8 mouse cellular contexts compared by ENCODE assay signal in genomic region chr2:170222819-170223218, GRCm38 (mm10).
DNase-seq lines count a peak whose midpoint lies in the region; ATAC-seq and TF ChIP-seq lines count a peak whose summit lies in the region.

No protein-coding gene starts in this region.

- DNase-seq in heart, adult 11 months: peak; percentile 94
- DNase-seq in heart, postnatal 25 days (ENCODE audit: low spot score): no peak
- no peak for DNase-seq in frontal cortex, postnatal 36 days (ENCODE audit: low spot score in 2 of 2)
- DNase-seq in cerebellum, postnatal 25 days: no peak
- no peak for DNase-seq in Muller cell, postnatal 12 days (ENCODE audit: inconsistent ontology term)

- under 1% methylated on average over 6 of the region's 6 CpGs for WGBS in bone marrow, adult 2 months
- 0% methylated on average over 6 of the region's 6 CpGs for WGBS in heart, embryonic 15.5 days
- WGBS in liver, embryonic 15.5 days (ENCODE audit: insufficient replicate concordance): under 1% methylated on average over 6 of the region's 6 CpGs

- TF ChIP-seq POLR2A in bone marrow, adult 2 months (IDR thresholded peaks at IDR 0.05; ENCODE audit: borderline replicate concordance, control insufficient read depth, low read depth, low read length): no peak

- peak overlapping the region; percentile 43 for H3K27ac ChIP-seq in bone marrow, adult 2 months (ENCODE audit: control insufficient read depth, insufficient read depth, low read depth, low read length, poor library complexity)
- peak overlapping the region; percentile 77 for H3K27ac ChIP-seq in heart, embryonic 15.5 days
- H3K27ac ChIP-seq in liver, embryonic 15.5 days (replicated peaks): peak overlapping the region; percentile 41

- peak overlapping the region; percentile 54 for H3K4me2 ChIP-seq in heart, embryonic 15.5 days
- peak overlapping the region; percentile 52 for H3K4me2 ChIP-seq in liver, embryonic 15.5 days

- no peak for TF ChIP-seq CTCF in bone marrow, adult 2 months (IDR thresholded peaks at IDR 0.05; ENCODE audit: control insufficient read depth, insufficient read depth, low read length)

- H3K36me3 ChIP-seq in heart, embryonic 15.5 days: no peaks in the 10 kb centered on the region
- H3K36me3 ChIP-seq in liver, embryonic 15.5 days (replicated peaks): no peaks in the 10 kb centered on the region

- intact Hi-C loops in heart, postnatal 25 days (cut with DNase I): loop anchor here (5.0 to 10.0 kb wide), 3 partner anchors 44 to 122 kb away; no protein-coding TSS in a partner anchor

- no peaks in the 10 kb centered on the region for H3K9me3 ChIP-seq in heart, embryonic 15.5 days (replicated peaks)
- no peaks in the 10 kb centered on the region for H3K9me3 ChIP-seq in liver, embryonic 15.5 days (replicated peaks)

- H3K4me3 ChIP-seq in bone marrow, adult 2 months (replicated peaks; ENCODE audit: control insufficient read depth, low read depth, low read length): no peak overlapping the region
- peak overlapping the region; percentile 26 for H3K4me3 ChIP-seq in heart, embryonic 15.5 days
- 0 out of 2 replicates have a peak overlapping the region, but pooled peaks have one; percentile 12 for H3K4me3 ChIP-seq in liver, embryonic 15.5 days (replicated peaks)

- 0 out of 2 replicates have a peak overlapping the region, but pooled peaks have one; percentile 7 for H3K9ac ChIP-seq in heart, embryonic 15.5 days
- no peak overlapping the region for H3K9ac ChIP-seq in liver, embryonic 15.5 days

- no peaks in the 10 kb centered on the region for H3K27me3 ChIP-seq in heart, embryonic 15.5 days
- no peaks in the 10 kb centered on the region; the same call in 1 of the 2 replicates for H3K27me3 ChIP-seq in liver, embryonic 15.5 days

- peaks cover 8% of the 10 kb centered on the region for H3K4me1 ChIP-seq in bone marrow, adult 2 months (ENCODE audit: control insufficient read depth, insufficient read depth, low read length)
- H3K4me1 ChIP-seq in heart, embryonic 15.5 days (replicated peaks): peaks cover 52% of the 10 kb centered on the region
- H3K4me1 ChIP-seq in liver, embryonic 15.5 days (replicated peaks): peaks cover 64% of the 10 kb centered on the region

- no peak for ATAC-seq in heart, embryonic 15.5 days (replicated peaks; ENCODE audit: insufficient number of reproducible peaks, insufficient read depth, low FRiP score, low read depth)
- ATAC-seq in liver, embryonic 15.5 days (ENCODE audit: insufficient read depth): no peak
